Mouse (Mus musculus): ENCODE results near the gene Abcc5. TPM values are rescaled to one million over a fixed set of nuclear protein-coding genes. Genes with fewer than 3 reads are reported as not detected.
A peak's percentile ranks its signal among the peaks of the same experiment; 100 is the strongest.
"Not testable (repeated sequence)": the region's sequence is repeated elsewhere in the genome, so short reads cannot be mapped to it uniquely, and the experiment has no call there.

Abcc5 gene
- polyA plus RNA-seq, 1 experiment, result 74.8 TPM

GRCm38 (mm10) chr16:20454155-20454654, 28.0 kb upstream of the Abcc5 start:
- no peaks in the 10 kb centered on the region for H3K4me1 ChIP-seq (ENCODE audit: control insufficient read depth, insufficient read depth, low read length)
- no peak overlapping the region for H3K4me3 ChIP-seq (ENCODE audit: insufficient read depth, low read length)
- TF ChIP-seq CTCF (IDR thresholded peaks at IDR 0.05; ENCODE audit: borderline replicate concordance, insufficient read depth, low read length) (no peak), POLR2A (IDR thresholded peaks at IDR 0.05; ENCODE audit: low read depth, low read length) (no peak)
- no peak overlapping the region for H3K27ac ChIP-seq (ENCODE audit: insufficient read depth, low read length)

- Histone ChIP-seq H3K4me1 (ENCODE audit: control insufficient read depth, insufficient read depth, low read length) (no peaks in the 10 kb centered on the region), H3K4me3 (ENCODE audit: insufficient read depth, low read length) (no peak overlapping the region), H3K27ac (ENCODE audit: insufficient read depth, low read length) (no peak overlapping the region)
- TF ChIP-seq POLR2A (IDR thresholded peaks at IDR 0.05; ENCODE audit: low read depth, low read length) (no peak), CTCF (IDR thresholded peaks at IDR 0.05; ENCODE audit: borderline replicate concordance, insufficient read depth, low read length) (no peak)
These were observed 25.6 kb upstream of the Abcc5 start for GRCm38 (mm10) chr16:20451774-20452173.

- Histone ChIP-seq H3K4me3 (ENCODE audit: insufficient read depth, low read length) (no peak overlapping the region), H3K27ac (ENCODE audit: insufficient read depth, low read length) (peak overlapping the region; percentile 100), H3K4me1 (ENCODE audit: control insufficient read depth, insufficient read depth, low read length) (peaks cover 12% of the 10 kb centered on the region)
- no peak for TF ChIP-seq POLR2A (IDR thresholded peaks at IDR 0.05; ENCODE audit: low read depth, low read length)
- no peak for TF ChIP-seq CTCF (IDR thresholded peaks at IDR 0.05; ENCODE audit: borderline replicate concordance, insufficient read depth, low read length)
These were observed 19.7 kb upstream of the Abcc5 start for GRCm38 (mm10) chr16:20445871-20446270.

GRCm38 (mm10) chr16:20444831-20445388, 18.7 kb upstream of the Abcc5 start:
- Histone ChIP-seq H3K4me1 (ENCODE audit: control insufficient read depth, insufficient read depth, low read length) (peaks cover 12% of the 10 kb centered on the region), H3K27ac (ENCODE audit: insufficient read depth, low read length) (peak overlapping the region; percentile 100; the same call in 1 of the 2 replicates), H3K4me3 (ENCODE audit: insufficient read depth, low read length) (no peak overlapping the region)
- TF ChIP-seq POLR2A (IDR thresholded peaks at IDR 0.05; ENCODE audit: low read depth, low read length), result no peak
- TF ChIP-seq CTCF (IDR thresholded peaks at IDR 0.05; ENCODE audit: borderline replicate concordance, insufficient read depth, low read length), result no peak

- no peak overlapping the region for H3K4me3 ChIP-seq (ENCODE audit: insufficient read depth, low read length)
- peaks cover 12% of the 10 kb centered on the region for H3K4me1 ChIP-seq (ENCODE audit: control insufficient read depth, insufficient read depth, low read length)
- TF ChIP-seq POLR2A (IDR thresholded peaks at IDR 0.05; ENCODE audit: low read depth, low read length) (no peak), CTCF (IDR thresholded peaks at IDR 0.05; ENCODE audit: borderline replicate concordance, insufficient read depth, low read length) (no peak)
- no peak overlapping the region for H3K27ac ChIP-seq (ENCODE audit: insufficient read depth, low read length)
These were observed 16.7 kb upstream of the Abcc5 start for GRCm38 (mm10) chr16:20442871-20443270.

GRCm38 (mm10) chr16:20438673-20439415, 12.7 kb upstream of the Abcc5 start:
- TF ChIP-seq POLR2A (IDR thresholded peaks at IDR 0.05; ENCODE audit: low read depth, low read length) (no peak), CTCF (IDR thresholded peaks at IDR 0.05; ENCODE audit: borderline replicate concordance, insufficient read depth, low read length) (no peak)
- Histone ChIP-seq H3K4me1 (ENCODE audit: control insufficient read depth, insufficient read depth, low read length) (no peaks in the 10 kb centered on the region), H3K27ac (ENCODE audit: insufficient read depth, low read length) (no peak overlapping the region), H3K4me3 (ENCODE audit: insufficient read depth, low read length) (no peak overlapping the region)

- H3K4me1 ChIP-seq (ENCODE audit: control insufficient read depth, insufficient read depth, low read length); H3K27ac ChIP-seq (ENCODE audit: insufficient read depth, low read length); H3K4me3 ChIP-seq (ENCODE audit: insufficient read depth, low read length): not testable (repeated sequence)
These were observed 11.9 kb upstream of the Abcc5 start for GRCm38 (mm10) chr16:20438046-20438445.

GRCm38 (mm10) chr16:20436281-20436680, 10.1 kb upstream of the Abcc5 start:
- no peak overlapping the region for H3K4me3 ChIP-seq (ENCODE audit: insufficient read depth, low read length)
- TF ChIP-seq POLR2A (IDR thresholded peaks at IDR 0.05; ENCODE audit: low read depth, low read length), result no peak
- TF ChIP-seq CTCF (IDR thresholded peaks at IDR 0.05; ENCODE audit: borderline replicate concordance, insufficient read depth, low read length), result no peak
- no peak overlapping the region for H3K27ac ChIP-seq (ENCODE audit: insufficient read depth, low read length)
- H3K4me1 ChIP-seq (ENCODE audit: control insufficient read depth, insufficient read depth, low read length), result no peaks in the 10 kb centered on the region

GRCm38 (mm10) chr16:20429328-20429727, 3.1 kb upstream of the Abcc5 start:
- no peak overlapping the region for H3K27ac ChIP-seq (ENCODE audit: insufficient read depth, low read length)
- TF ChIP-seq POLR2A (IDR thresholded peaks at IDR 0.05; ENCODE audit: low read depth, low read length) (no peak), CTCF (IDR thresholded peaks at IDR 0.05; ENCODE audit: borderline replicate concordance, insufficient read depth, low read length) (no peak)
- no peak overlapping the region for H3K4me3 ChIP-seq (ENCODE audit: insufficient read depth, low read length)
- H3K4me1 ChIP-seq (ENCODE audit: control insufficient read depth, insufficient read depth, low read length), result no peaks in the 10 kb centered on the region

- H3K4me3 ChIP-seq (ENCODE audit: insufficient read depth, low read length), result no peak overlapping the region
- H3K27ac ChIP-seq (ENCODE audit: insufficient read depth, low read length), result no peak overlapping the region
- TF ChIP-seq POLR2A (IDR thresholded peaks at IDR 0.05; ENCODE audit: low read depth, low read length), result no peak
- no peak for TF ChIP-seq CTCF (IDR thresholded peaks at IDR 0.05; ENCODE audit: borderline replicate concordance, insufficient read depth, low read length)
- no peaks in the 10 kb centered on the region for H3K4me1 ChIP-seq (ENCODE audit: control insufficient read depth, insufficient read depth, low read length)
These were observed 1.4 kb upstream of the Abcc5 start for GRCm38 (mm10) chr16:20427566-20427965.
